8 mouse cellular contexts compared by ENCODE assay signal in genomic region chr14:20793758-20794531, GRCm38 (mm10). TPM values are rescaled to one million over a fixed set of nuclear protein-coding genes. Genes with fewer than 3 reads are reported as not detected.
DNase-seq lines count a peak whose midpoint lies in the region; ATAC-seq and TF ChIP-seq lines count a peak whose summit lies in the region.

Gene Camk2g, minus strand, starts transcription at chr14:20794088.

- peak; percentile 13 for TF ChIP-seq EP300 in stomach, postnatal 0 days (optimal IDR thresholded peaks at IDR 0.05)

- ATAC-seq in embryonic facial prominence, embryonic 15.5 days (ENCODE audit: insufficient number of reproducible peaks, low FRiP score, low TSS enrichment, low read depth), result peak; percentile 90
- peak; percentile 94 for ATAC-seq in heart, embryonic 12.5 days (ENCODE audit: insufficient number of reproducible peaks, low FRiP score)
- ATAC-seq in kidney, postnatal 0 days (replicated peaks; ENCODE audit: low FRiP score, low read depth), result peak; percentile 90
- peak; percentile 95 for ATAC-seq in liver, embryonic 16.5 days (ENCODE audit: low read depth)
- ATAC-seq in neural tube, embryonic 12.5 days (ENCODE audit: low FRiP score, low read depth), result peak; percentile 88
- ATAC-seq in stomach, postnatal 0 days (ENCODE audit: low FRiP score, low TSS enrichment), result peak; percentile 96

- no peaks in the 10 kb centered on the region for H3K27me3 ChIP-seq in embryonic facial prominence, embryonic 15.5 days
- no peaks in the 10 kb centered on the region for H3K27me3 ChIP-seq in heart, embryonic 12.5 days (replicated peaks)
- no peaks in the 10 kb centered on the region for H3K27me3 ChIP-seq in kidney, postnatal 0 days (ENCODE audit: insufficient read depth, low read length)
- no peaks in the 10 kb centered on the region for H3K27me3 ChIP-seq in liver, embryonic 16.5 days (ENCODE audit: control insufficient read depth, insufficient read depth, low read depth, low read length)
- H3K27me3 ChIP-seq in neural tube, embryonic 12.5 days (replicated peaks), result 0 out of 2 replicates have a peak, but pooled peaks cover 2% of the 10 kb centered on the region
- H3K27me3 ChIP-seq in stomach, postnatal 0 days (ENCODE audit: control insufficient read depth, insufficient read depth, low read length), result no peaks in the 10 kb centered on the region

- DNase-seq in CD4-positive helper T cell, adult 2 months (ENCODE audit: low read depth, low spot score), result peak; percentile 89
- peak; percentile 94 for DNase-seq in kidney, postnatal 0 days (ENCODE audit: low spot score)
- DNase-seq in stomach, postnatal 0 days (ENCODE audit: low spot score), result peak; percentile 92

- H3K4me3 ChIP-seq in bone marrow, adult 2 months (replicated peaks; ENCODE audit: control insufficient read depth, low read depth, low read length), result peak within 1 kb of the TSS; percentile 89
- H3K4me3 ChIP-seq in embryonic facial prominence, embryonic 15.5 days (replicated peaks), result peak within 1 kb of the TSS; percentile 87
- H3K4me3 ChIP-seq in heart, embryonic 12.5 days, result peak within 1 kb of the TSS; percentile 97
- H3K4me3 ChIP-seq in kidney, postnatal 0 days (replicated peaks; ENCODE audit: low read depth, low read length), result peak within 1 kb of the TSS; percentile 74
- peak within 1 kb of the TSS; percentile 75 for H3K4me3 ChIP-seq in liver, embryonic 16.5 days (ENCODE audit: low read depth, low read length)
- H3K4me3 ChIP-seq in neural tube, embryonic 12.5 days, result peak within 1 kb of the TSS; percentile 90
- H3K4me3 ChIP-seq in stomach, postnatal 0 days (ENCODE audit: low read depth, low read length), result peak within 1 kb of the TSS; percentile 80

- peak within 1 kb of the TSS; percentile 89 for H3K4me2 ChIP-seq in embryonic facial prominence, embryonic 15.5 days (replicated peaks)
- peak within 1 kb of the TSS; percentile 88 for H3K4me2 ChIP-seq in heart, embryonic 12.5 days
- peak within 1 kb of the TSS; percentile 98 for H3K4me2 ChIP-seq in kidney, postnatal 0 days (ENCODE audit: low read length)
- peak within 1 kb of the TSS; percentile 95 for H3K4me2 ChIP-seq in liver, embryonic 16.5 days (ENCODE audit: low read depth, low read length)
- H3K4me2 ChIP-seq in neural tube, embryonic 12.5 days (replicated peaks), result peak within 1 kb of the TSS; percentile 90
- H3K4me2 ChIP-seq in stomach, postnatal 0 days (replicated peaks; ENCODE audit: low read depth), result peak within 1 kb of the TSS; percentile 95

- peak within 1 kb of the TSS; percentile 64 for H3K9ac ChIP-seq in embryonic facial prominence, embryonic 15.5 days
- peak within 1 kb of the TSS; percentile 97 for H3K9ac ChIP-seq in heart, embryonic 12.5 days
- H3K9ac ChIP-seq in kidney, postnatal 0 days (ENCODE audit: low read depth, low read length), result peak within 1 kb of the TSS; percentile 88
- peak within 1 kb of the TSS; percentile 70 for H3K9ac ChIP-seq in liver, embryonic 16.5 days (ENCODE audit: low read depth, low read length)
- H3K9ac ChIP-seq in neural tube, embryonic 12.5 days, result peak within 1 kb of the TSS; percentile 90
- peak within 1 kb of the TSS; percentile 83 for H3K9ac ChIP-seq in stomach, postnatal 0 days (ENCODE audit: low read length)

- TF ChIP-seq CTCF in bone marrow, adult 2 months (IDR thresholded peaks at IDR 0.05; ENCODE audit: control insufficient read depth, insufficient read depth, low read length), result no peak
- TF ChIP-seq CTCF in kidney, postnatal 0 days (IDR thresholded peaks at IDR 0.05; ENCODE audit: low read depth), result no peak
- TF ChIP-seq CTCF in stomach, postnatal 0 days (IDR thresholded peaks at IDR 0.05; ENCODE audit: low read depth), result peak; percentile 38; the same call in 1 of the 2 replicates

- under 1% methylated on average over 67 of the region's 76 CpGs for WGBS in bone marrow, adult 2 months
- WGBS in embryonic facial prominence, embryonic 15.5 days, result under 1% methylated on average over 59 of the region's 76 CpGs
- WGBS in heart, embryonic 12.5 days, result under 1% methylated on average over 42 of the region's 76 CpGs
- under 1% methylated on average over 52 of the region's 76 CpGs for WGBS in kidney, postnatal 0 days
- under 1% methylated on average over 68 of the region's 76 CpGs for WGBS in liver, embryonic 16.5 days (ENCODE audit: insufficient replicate concordance)
- under 1% methylated on average over 73 of the region's 76 CpGs for WGBS in neural tube, embryonic 12.5 days
- WGBS in stomach, postnatal 0 days, result 1% methylated on average over 45 of the region's 76 CpGs

- TF ChIP-seq POLR2A in bone marrow, adult 2 months (IDR thresholded peaks at IDR 0.05; ENCODE audit: borderline replicate concordance, control insufficient read depth, low read depth, low read length), result peak; percentile 33; the same call in 1 of the 2 replicates

- H3K27ac ChIP-seq in bone marrow, adult 2 months (ENCODE audit: control insufficient read depth, insufficient read depth, low read depth, low read length, poor library complexity), result peak within 1 kb of the TSS; percentile 77
- peak within 1 kb of the TSS; percentile 79 for H3K27ac ChIP-seq in embryonic facial prominence, embryonic 15.5 days (replicated peaks)
- H3K27ac ChIP-seq in heart, embryonic 12.5 days (ENCODE audit: poor library complexity, severe bottlenecking), result peak within 1 kb of the TSS; percentile 80
- H3K27ac ChIP-seq in kidney, postnatal 0 days, result peak within 1 kb of the TSS; percentile 77
- H3K27ac ChIP-seq in liver, embryonic 16.5 days (ENCODE audit: low read length), result peak within 1 kb of the TSS; percentile 57
- peak within 1 kb of the TSS; percentile 79 for H3K27ac ChIP-seq in neural tube, embryonic 12.5 days
- peak within 1 kb of the TSS; percentile 78 for H3K27ac ChIP-seq in stomach, postnatal 0 days (replicated peaks)

- peaks cover 5% of the 10 kb centered on the region for H3K4me1 ChIP-seq in bone marrow, adult 2 months (ENCODE audit: control insufficient read depth, insufficient read depth, low read length)
- peaks cover 41% of the 10 kb centered on the region for H3K4me1 ChIP-seq in embryonic facial prominence, embryonic 15.5 days
- H3K4me1 ChIP-seq in heart, embryonic 12.5 days (replicated peaks), result peaks cover 39% of the 10 kb centered on the region
- 0 out of 2 replicates have a peak, but pooled peaks cover 17% of the 10 kb centered on the region for H3K4me1 ChIP-seq in kidney, postnatal 0 days (replicated peaks; ENCODE audit: insufficient read depth, low read length)
- peaks cover 11% of the 10 kb centered on the region for H3K4me1 ChIP-seq in liver, embryonic 16.5 days (ENCODE audit: control insufficient read depth, low read depth, low read length)
- peaks cover 42% of the 10 kb centered on the region for H3K4me1 ChIP-seq in neural tube, embryonic 12.5 days
- H3K4me1 ChIP-seq in stomach, postnatal 0 days (replicated peaks; ENCODE audit: control insufficient read depth, insufficient read depth), result no peaks in the 10 kb centered on the region

- no peaks in the 10 kb centered on the region for H3K9me3 ChIP-seq in embryonic facial prominence, embryonic 15.5 days (replicated peaks)
- H3K9me3 ChIP-seq in heart, embryonic 12.5 days (replicated peaks), result no peaks in the 10 kb centered on the region
- no peaks in the 10 kb centered on the region for H3K9me3 ChIP-seq in kidney, postnatal 0 days (replicated peaks; ENCODE audit: low read length)
- H3K9me3 ChIP-seq in liver, embryonic 16.5 days (replicated peaks; ENCODE audit: control insufficient read depth, low read length), result no peaks in the 10 kb centered on the region
- no peaks in the 10 kb centered on the region for H3K9me3 ChIP-seq in neural tube, embryonic 12.5 days
- H3K9me3 ChIP-seq in stomach, postnatal 0 days (ENCODE audit: control insufficient read depth, low read length), result no peaks in the 10 kb centered on the region

- H3K36me3 ChIP-seq in embryonic facial prominence, embryonic 15.5 days, result peaks cover 26% of the 10 kb centered on the region
- H3K36me3 ChIP-seq in heart, embryonic 12.5 days, result peaks cover 25% of the 10 kb centered on the region
- H3K36me3 ChIP-seq in kidney, postnatal 0 days (ENCODE audit: insufficient read depth, low read length), result peaks cover 12% of the 10 kb centered on the region; the same call in 1 of the 2 replicates
- no peaks in the 10 kb centered on the region for H3K36me3 ChIP-seq in liver, embryonic 16.5 days (ENCODE audit: control insufficient read depth, insufficient read depth)
- H3K36me3 ChIP-seq in neural tube, embryonic 12.5 days, result peaks cover 21% of the 10 kb centered on the region
- H3K36me3 ChIP-seq in stomach, postnatal 0 days (ENCODE audit: control insufficient read depth, insufficient read depth, low read length), result peaks cover 2% of the 10 kb centered on the region

RNA-seq across cellular contexts. Expression of gene Camk2g, which starts in this region (rescaled TPM):
- polyA plus RNA-seq in bone marrow, adult 2 months (2011; ENCODE audit: insufficient read depth, insufficient read length, low replicate concordance, missing spikeins), result 4.8 and 13.8 TPM in 2 replicates
- polyA plus RNA-seq in embryonic facial prominence, embryonic 15.5 days (2015; fragmentation: Nextera tagmentation; extraction: Ambion mirVana), result 54.3 and 56.3 TPM in 2 replicates
- 65.4 and 69.5 TPM in 2 replicates for polyA plus RNA-seq in heart, embryonic 12.5 days (2016; fragmentation: Nextera tagmentation; extraction: Ambion mirVana)
- 36.5 and 45.5 TPM in 2 replicates for polyA plus RNA-seq in kidney, postnatal 0 days (2015; fragmentation: Nextera tagmentation; extraction: Ambion mirVana)
- 4.1 and 5.2 TPM in 2 replicates for polyA plus RNA-seq in liver, embryonic 16.5 days (2015; fragmentation: Nextera tagmentation; extraction: Ambion mirVana)
- 78.8 and 105 TPM in 2 replicates for polyA plus RNA-seq in neural tube, embryonic 12.5 days (2016; fragmentation: Nextera tagmentation; extraction: Ambion mirVana)
- 35.0 and 38.6 TPM in 2 replicates for polyA plus RNA-seq in stomach, postnatal 0 days (2015; fragmentation: Nextera tagmentation; extraction: Ambion mirVana)

Comparison
In these comparisons a context has a peak if more than half of its experiments do, and no peak if none do; other contexts are left out.
1. Peak in every context shown above with its lines: DNase-seq, ATAC-seq, H3K4me3 ChIP-seq and H3K27ac ChIP-seq.